Mouse (Mus musculus) brain, embryonic 14.5 days (tissue): Measurements from ENCODE around the gene Ska3.

Experiments used
- CTCF ChIP-seq: fragments of 200-500 bp; IDR thresholded peaks from 2 replicates; pipeline ENCODE4 v1.5.1; 2012; ENCODE audit warnings: inconsistent platforms, mild to moderate bottlenecking, moderate library complexity, borderline replicate concordance; ENCODE audit not compliant: insufficient read depth, insufficient read length; ENCODE audit errors: extremely low read depth
- POLR2A ChIP-seq: fragments of 200-500 bp; IDR thresholded peaks from 2 replicates; pipeline ENCODE4 v1.6.1; 2012; ENCODE audit warnings: mild to moderate bottlenecking, inconsistent platforms, borderline replicate concordance; ENCODE audit not compliant: poor library complexity, insufficient read depth, insufficient read length, severe bottlenecking; ENCODE audit errors: extremely low read depth

GRCm38 (mm10) chr14:57827284-57827683 lies 1.3 kb upstream of the Ska3 start:
- TF ChIP-seq POLR2A: no peak
- no peak for TF ChIP-seq CTCF
